Mouse (Mus musculus) heart, embryonic 15.5 days (tissue): ENCODE measurements at regions not wholly inside any gene's neighbourhood (a gene's known extent, or its start where the extent isn't known, plus 50 kb on each side); places are given as distances from the start of the nearest gene placed in this dataset.

Experiments
- ATAC-seq: fragments of 200-750 bp; cut with Nextera tagmentation; replicated peaks from 2 replicates; pipeline ENCODE4 v1.8.0; 2017; ENCODE audit warnings: low read depth, moderate TSS enrichment; ENCODE audit not compliant: insufficient number of reproducible peaks, insufficient read depth, low FRiP score
- H3K27ac ChIP-seq: fragments of 300-500 bp; sonication (generic); 2 replicates; pipeline ENCODE4 v1.5.1; 2015; ENCODE audit warnings: mild to moderate bottlenecking, inconsistent platforms
- H3K27me3 ChIP-seq: fragments of 300-500 bp; sonication (generic); 2 replicates; pipeline ENCODE4 v1.6.1; 2015; ENCODE audit warnings: inconsistent platforms
- H3K36me3 ChIP-seq: fragments of 300-500 bp; sonication (generic); 2 replicates; pipeline ENCODE4 v1.6.1; 2015; ENCODE audit warnings: mild to moderate bottlenecking, inconsistent platforms
- H3K4me1 ChIP-seq: fragments of 300-500 bp; sonication (generic); replicated peaks from 2 replicates; pipeline ENCODE4 v1.6.1; 2015; ENCODE audit warnings: inconsistent platforms
- H3K4me2 ChIP-seq: fragments of 300-500 bp; sonication (generic); 2 replicates; pipeline ENCODE4 v1.6.1; 2015; ENCODE audit warnings: inconsistent platforms, mild to moderate bottlenecking, moderate library complexity
- H3K4me3 ChIP-seq: fragments of 300-500 bp; sonication (generic); 2 replicates; pipeline ENCODE4 v1.5.1; 2015; ENCODE audit warnings: mild to moderate bottlenecking, inconsistent platforms
- H3K9ac ChIP-seq: fragments of 300-500 bp; sonication (generic); 2 replicates; pipeline ENCODE4 v1.6.1; 2015; ENCODE audit warnings: mild to moderate bottlenecking, inconsistent platforms
- H3K9me3 ChIP-seq: fragments of 300-500 bp; sonication (generic); replicated peaks from 2 replicates; pipeline ENCODE4 v1.6.1; 2016; ENCODE audit warnings: inconsistent platforms
- WGBS: fragments of 180-500 bp; shearing (Covaris S2); methylation state at CpG from one replicate; pipeline ENCODE4 v1.1.7; 2015; ENCODE audit warnings: mixed read lengths; 5-methylcytosine and 5-hydroxymethylcytosine counted together

- no peaks in the 10 kb centered on the region for H3K9me3 ChIP-seq
- H3K27me3 ChIP-seq = no peaks in the 10 kb centered on the region
- no peak overlapping the region for H3K4me3 ChIP-seq
- no peak overlapping the region for H3K27ac ChIP-seq
- no peak for ATAC-seq
- WGBS = 82% methylated on average over 2 of the region's 2 CpGs
- H3K4me1 ChIP-seq = no peaks in the 10 kb centered on the region
- no peaks in the 10 kb centered on the region for H3K36me3 ChIP-seq
- no peak overlapping the region for H3K9ac ChIP-seq
- no peak overlapping the region for H3K4me2 ChIP-seq
Observed at GRCm38 (mm10) chr5:53408235-53408634, 57.7 kb upstream of the Rbpj start.

DNA sequence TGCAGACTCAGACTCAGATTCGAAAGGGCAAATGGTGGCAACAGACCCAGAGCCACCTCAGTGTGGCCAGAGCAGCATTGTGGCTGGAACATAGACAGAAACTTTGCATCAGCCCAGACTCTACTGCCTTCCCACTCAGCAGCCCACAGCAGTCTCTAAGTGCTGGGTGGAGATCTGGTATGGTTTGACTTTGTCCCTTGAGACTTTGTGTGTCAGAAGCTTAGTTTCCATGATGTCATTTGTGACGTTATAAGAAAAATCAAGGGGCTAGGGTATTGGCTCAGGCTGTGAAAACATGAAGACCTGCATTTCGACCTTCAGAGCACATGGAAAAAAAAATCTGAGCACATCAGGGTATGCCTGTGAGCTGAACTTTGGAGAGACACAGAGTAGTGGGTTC is 56.2 kb upstream of the Rbpj start:
- 78% methylated on average over 3 of the region's 3 CpGs for WGBS
- H3K36me3 ChIP-seq = no peaks in the 10 kb centered on the region
- H3K27me3 ChIP-seq = no peaks in the 10 kb centered on the region
- H3K4me2 ChIP-seq = no peak overlapping the region
- no peaks in the 10 kb centered on the region for H3K9me3 ChIP-seq
- no peak overlapping the region for H3K4me3 ChIP-seq
- no peak overlapping the region for H3K27ac ChIP-seq
- no peak overlapping the region for H3K9ac ChIP-seq
- no peak for ATAC-seq
- no peaks in the 10 kb centered on the region for H3K4me1 ChIP-seq

DNA sequence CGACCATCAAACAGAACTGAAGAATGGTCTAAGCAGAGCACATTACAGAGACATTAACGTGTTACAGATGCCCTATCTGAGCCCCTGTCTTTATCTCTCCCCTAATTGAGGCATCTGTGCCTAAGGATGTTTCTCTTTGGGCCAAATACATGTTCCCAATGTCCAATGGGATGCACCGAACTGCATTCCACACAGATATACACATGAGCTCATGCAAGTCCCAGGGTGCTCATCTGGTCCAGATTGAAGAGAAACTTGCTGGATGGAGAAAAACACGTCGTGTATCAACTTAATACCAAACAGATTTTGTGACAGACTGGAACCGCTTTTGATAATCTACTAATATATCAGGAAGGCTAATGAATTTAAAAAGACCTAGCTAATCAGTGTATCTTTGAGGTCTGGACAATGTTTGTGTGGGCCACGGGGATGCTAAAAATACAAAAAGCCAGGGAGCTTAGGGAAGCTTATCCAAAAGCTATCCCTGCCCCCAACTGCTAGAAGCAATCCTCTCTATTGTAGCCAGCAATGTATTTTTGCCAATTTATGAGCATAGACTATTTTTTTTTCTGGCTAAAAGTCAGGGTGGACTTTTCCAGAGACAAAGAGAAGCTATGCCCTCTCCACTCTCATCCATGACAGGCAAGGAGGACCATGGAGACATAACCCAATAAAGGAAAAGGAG is 53.4 kb upstream of the Rbpj start:
- H3K4me1 ChIP-seq = no peaks in the 10 kb centered on the region

GRCm38 (mm10) chr5:53413677-53414076 is 52.3 kb upstream of the Rbpj start:
- no peak overlapping the region for H3K9ac ChIP-seq
- H3K36me3 ChIP-seq = no peaks in the 10 kb centered on the region
- H3K4me1 ChIP-seq = no peaks in the 10 kb centered on the region
- 74% methylated on average over 3 of the region's 3 CpGs for WGBS
- no peak overlapping the region for H3K27ac ChIP-seq
- no peaks in the 10 kb centered on the region for H3K9me3 ChIP-seq
- H3K4me2 ChIP-seq = no peak overlapping the region
- ATAC-seq = no peak
- H3K27me3 ChIP-seq = no peaks in the 10 kb centered on the region
- no peak overlapping the region for H3K4me3 ChIP-seq

More for the DNA sequence above, 53.4 kb upstream of the Rbpj start:
- no peak overlapping the region for H3K4me3 ChIP-seq
- ATAC-seq = no peak
- H3K27me3 ChIP-seq = no peaks in the 10 kb centered on the region
- H3K9me3 ChIP-seq = no peaks in the 10 kb centered on the region
- H3K36me3 ChIP-seq = no peaks in the 10 kb centered on the region
- no peak overlapping the region for H3K27ac ChIP-seq
- 53% methylated on average over 7 of the region's 7 CpGs for WGBS
- H3K4me2 ChIP-seq = no peak overlapping the region
- H3K9ac ChIP-seq = no peak overlapping the region

DNA sequence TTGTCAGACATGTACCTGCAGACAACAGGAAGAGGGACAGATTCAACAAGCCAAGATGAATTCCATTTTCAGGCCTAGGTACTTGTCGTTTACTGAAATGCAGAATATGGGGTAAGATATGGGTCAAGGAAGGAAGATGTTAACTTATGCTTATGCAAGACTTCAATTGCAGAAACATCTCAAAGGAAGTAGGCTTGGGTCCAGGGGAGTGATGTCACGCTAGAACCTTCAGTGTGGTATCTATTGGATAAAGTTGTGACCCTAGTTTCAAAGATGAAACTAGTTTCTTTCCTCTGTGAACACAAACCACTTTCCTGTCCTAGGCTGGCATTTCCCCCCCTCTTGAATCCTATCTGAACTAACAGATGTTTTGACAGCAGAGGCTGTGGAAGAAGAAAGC is 50.5 kb upstream of the Rbpj start:
- Histone ChIP-seq H3K9ac (no peak overlapping the region), H3K4me3 (no peak overlapping the region), H3K4me2 (no peak overlapping the region), H3K27ac (no peak overlapping the region), H3K27me3 (no peaks in the 10 kb centered on the region), H3K36me3 (no peaks in the 10 kb centered on the region), H3K9me3 (no peaks in the 10 kb centered on the region), H3K4me1 (no peaks in the 10 kb centered on the region)
- no peak for ATAC-seq
- 56% methylated on average over 2 of the region's 2 CpGs for WGBS
